Comparison of ENCODE assay signal across 8 mouse cellular contexts in the genomic region with DNA sequence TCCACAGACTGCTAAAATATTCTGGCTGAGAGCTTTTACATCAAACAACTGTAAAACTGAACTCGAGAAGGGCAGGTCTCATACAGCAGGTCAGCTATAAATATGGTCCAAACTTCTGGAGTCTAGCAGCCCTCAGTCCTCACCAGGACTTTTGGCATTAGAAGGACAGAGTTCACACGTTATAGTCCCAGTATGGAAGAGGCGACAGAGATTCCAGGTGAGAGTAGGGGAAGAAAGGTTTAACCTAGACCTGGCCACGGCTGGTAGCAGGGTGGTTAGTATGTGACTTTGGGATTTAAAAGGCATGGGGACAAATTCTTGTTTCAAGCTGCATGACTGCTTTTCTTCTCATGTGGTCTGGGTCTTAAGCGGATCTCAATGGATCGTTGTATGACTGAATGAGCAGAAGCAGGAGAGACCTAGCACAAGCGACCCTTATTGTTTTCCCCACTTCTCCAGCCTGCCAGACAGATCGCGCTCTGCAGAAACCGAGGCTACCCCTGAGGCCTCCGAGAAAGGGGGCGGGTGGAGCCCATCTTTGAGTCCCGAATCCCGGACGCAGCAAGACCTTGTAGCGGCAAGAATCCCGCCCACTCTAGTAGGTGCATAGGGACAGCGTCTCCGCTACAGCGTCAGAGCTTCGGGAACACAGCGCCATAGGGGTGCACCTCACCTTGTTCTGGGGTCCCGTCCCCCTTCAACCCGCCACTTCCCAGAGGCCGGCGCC. TPM values are rescaled to one million over a fixed set of nuclear protein-coding genes. Genes with fewer than 3 reads are reported as not detected.
DNase-seq lines count a peak whose midpoint lies in the region; ATAC-seq and TF ChIP-seq lines count a peak whose summit lies in the region.

No protein-coding gene starts in this region.

- H3K36me3 ChIP-seq in kidney, embryonic 15.5 days, result peaks cover 20% of the 10 kb centered on the region
- no peaks in the 10 kb centered on the region for H3K36me3 ChIP-seq in forebrain, postnatal 0 days (ENCODE audit: insufficient read depth)

- peak overlapping the region; percentile 82 for H3K4me2 ChIP-seq in kidney, embryonic 15.5 days
- H3K4me2 ChIP-seq in forebrain, postnatal 0 days (ENCODE audit: low read depth), result peak overlapping the region; percentile 72

- H3K9me3 ChIP-seq in kidney, embryonic 15.5 days (replicated peaks), result no peaks in the 10 kb centered on the region
- H3K9me3 ChIP-seq in forebrain, postnatal 0 days (ENCODE audit: low read length), result no peaks in the 10 kb centered on the region

- peak overlapping the region; percentile 85 for H3K4me3 ChIP-seq in kidney, embryonic 15.5 days (replicated peaks)
- peak overlapping the region; percentile 59 for H3K4me3 ChIP-seq in forebrain, postnatal 0 days (ENCODE audit: low read depth, low read length)

- no peak for DNase-seq in kidney, postnatal 36 days
- peak; percentile 89 for DNase-seq in R1 (ENCODE audit: low read depth, low spot score)
- no peak for DNase-seq in forebrain, postnatal 0 days
- DNase-seq in thymus, postnatal 4 days, result no peak
- no peak for DNase-seq in gastrocnemius, postnatal 14 days
- no peak for DNase-seq in gastrocnemius, postnatal 10 days

- peaks cover 61% of the 10 kb centered on the region for H3K4me1 ChIP-seq in kidney, embryonic 15.5 days
- peaks cover 11% of the 10 kb centered on the region; the same call in 1 of the 2 replicates for H3K4me1 ChIP-seq in forebrain, postnatal 0 days (ENCODE audit: insufficient read depth)

- ATAC-seq in kidney, embryonic 15.5 days (replicated peaks; ENCODE audit: low FRiP score), result peak; percentile 69
- peak; percentile 79 for ATAC-seq in forebrain, postnatal 0 days
- peak; percentile 11 for ATAC-seq in megakaryocyte progenitor cell, adult 5-6 weeks (replicated peaks; ENCODE audit: poor library complexity)

- H3K27me3 ChIP-seq in kidney, embryonic 15.5 days, result no peaks in the 10 kb centered on the region
- no peaks in the 10 kb centered on the region for H3K27me3 ChIP-seq in forebrain, postnatal 0 days (ENCODE audit: insufficient read depth, low read length)

- peak overlapping the region; percentile 95 for H3K27ac ChIP-seq in kidney, embryonic 15.5 days
- peak overlapping the region; percentile 66 for H3K27ac ChIP-seq in forebrain, postnatal 0 days (ENCODE audit: low read depth, low read length)

- TF ChIP-seq CTCF in forebrain, postnatal 0 days (IDR thresholded peaks at IDR 0.05; ENCODE audit: low read depth), result no peak

- WGBS in kidney, embryonic 15.5 days, result under 1% methylated on average over 26 of the region's 26 CpGs
- WGBS in forebrain, postnatal 0 days, result 1% methylated on average over 26 of the region's 26 CpGs

- peak overlapping the region; percentile 69 for H3K9ac ChIP-seq in kidney, embryonic 15.5 days
- H3K9ac ChIP-seq in forebrain, postnatal 0 days, result peak overlapping the region; percentile 68

- intact Hi-C loops in gastrocnemius, postnatal 14 days (cut with DNase I; ENCODE audit: low total_unique reads), result no loop called here

RNA-seq across cellular contexts. Expression of a gene that starts 0.4 kb away (rescaled TPM):
- polyA plus RNA-seq in kidney, embryonic 15.5 days (2015; fragmentation: Nextera tagmentation; extraction: Ambion mirVana), result 97.3 and 106 TPM in 2 replicates
- total RNA-seq in forebrain, postnatal 0 days (2014; rRNA removed), result 35.8 and 37.6 TPM in 2 replicates
- polyA plus RNA-seq in forebrain, postnatal 0 days (2015; fragmentation: Nextera tagmentation; extraction: Ambion mirVana), result 74.7 and 74.9 TPM in 2 replicates
- 33.6 and 50.9 TPM in 2 replicates for total RNA-seq in megakaryocyte progenitor cell, adult 5-6 weeks (2015)
- total RNA-seq in megakaryocyte progenitor cell, adult 5-6 weeks (2017), result 24.1 and 25.0 TPM in 2 replicates
- 10 to 100 TPM; 21.9 to 22.1 TPM for total RNA-seq in gastrocnemius, postnatal 14 days (2021)
- 10 to 100 TPM; 26.9 to 30.0 TPM for total RNA-seq in gastrocnemius, postnatal 10 days (2021)

RNA-seq across cellular contexts. Expression of a gene that starts 5.6 kb away (rescaled TPM):
- polyA plus RNA-seq in kidney, embryonic 15.5 days (2015; fragmentation: Nextera tagmentation; extraction: Ambion mirVana), result 94.0 and 100 TPM in 2 replicates
- 29.1 and 36.6 TPM in 2 replicates for total RNA-seq in forebrain, postnatal 0 days (2014; rRNA removed)
- polyA plus RNA-seq in forebrain, postnatal 0 days (2015; fragmentation: Nextera tagmentation; extraction: Ambion mirVana), result 52.2 and 68.3 TPM in 2 replicates
- total RNA-seq in megakaryocyte progenitor cell, adult 5-6 weeks (2015), result 56.8 and 60.9 TPM in 2 replicates
- 80.7 TPM in 2 replicates for total RNA-seq in megakaryocyte progenitor cell, adult 5-6 weeks (2017)
- 10 to 100 TPM; 15.8 to 16.9 TPM for total RNA-seq in gastrocnemius, postnatal 14 days (2021)
- total RNA-seq in gastrocnemius, postnatal 10 days (2021), result 10 to 100 TPM; 20.9 to 21.8 TPM

RNA-seq across cellular contexts. Expression of a gene that starts 5.9 kb away (rescaled TPM):
- polyA plus RNA-seq in kidney, embryonic 15.5 days (2015; fragmentation: Nextera tagmentation; extraction: Ambion mirVana), result 0.47 and 0.57 TPM in 2 replicates
- 0.31 and 0.38 TPM in 2 replicates for total RNA-seq in forebrain, postnatal 0 days (2014; rRNA removed)
- 0.50 and 0.72 TPM in 2 replicates for polyA plus RNA-seq in forebrain, postnatal 0 days (2015; fragmentation: Nextera tagmentation; extraction: Ambion mirVana)
- total RNA-seq in megakaryocyte progenitor cell, adult 5-6 weeks (2015), result 0.27 TPM in 1 of 2 replicates, not detected in the other
- 0.08 and 1.4 TPM in 2 replicates for total RNA-seq in megakaryocyte progenitor cell, adult 5-6 weeks (2017)
- total RNA-seq in gastrocnemius, postnatal 14 days (2021), result under 1 TPM; 0.33 to 0.45 TPM
- total RNA-seq in gastrocnemius, postnatal 10 days (2021), result under 1 TPM; 0.18 to 0.26 TPM

RNA-seq across cellular contexts. Expression of a gene that starts 16.0 kb away (rescaled TPM):
- polyA plus RNA-seq in kidney, embryonic 15.5 days (2015; fragmentation: Nextera tagmentation; extraction: Ambion mirVana), result 14.7 and 15.2 TPM in 2 replicates
- total RNA-seq in forebrain, postnatal 0 days (2014; rRNA removed), result 3.5 and 6.6 TPM in 2 replicates
- 4.4 and 4.6 TPM in 2 replicates for polyA plus RNA-seq in forebrain, postnatal 0 days (2015; fragmentation: Nextera tagmentation; extraction: Ambion mirVana)
- 1.1 and 3.3 TPM in 2 replicates for total RNA-seq in megakaryocyte progenitor cell, adult 5-6 weeks (2015)
- total RNA-seq in megakaryocyte progenitor cell, adult 5-6 weeks (2017), result 0.92 and 2.5 TPM in 2 replicates
- total RNA-seq in gastrocnemius, postnatal 14 days (2021), result 1 to 10 TPM; 3.1 to 3.5 TPM
- total RNA-seq in gastrocnemius, postnatal 10 days (2021), result 1 to 10 TPM; 3.9 to 6.2 TPM

RNA-seq across cellular contexts. Expression of a gene that starts 39.4 kb away (rescaled TPM):
- 19.5 and 21.3 TPM in 2 replicates for polyA plus RNA-seq in kidney, embryonic 15.5 days (2015; fragmentation: Nextera tagmentation; extraction: Ambion mirVana)
- total RNA-seq in forebrain, postnatal 0 days (2014; rRNA removed), result 0.15 and 0.86 TPM in 2 replicates
- polyA plus RNA-seq in forebrain, postnatal 0 days (2015; fragmentation: Nextera tagmentation; extraction: Ambion mirVana), result 0.31 and 0.51 TPM in 2 replicates
- total RNA-seq in megakaryocyte progenitor cell, adult 5-6 weeks (2015), result not detected in 2 replicates
- not detected in 2 replicates for total RNA-seq in megakaryocyte progenitor cell, adult 5-6 weeks (2017)
- under 1 TPM; 0.24 to 0.53 TPM for total RNA-seq in gastrocnemius, postnatal 14 days (2021)
- total RNA-seq in gastrocnemius, postnatal 10 days (2021), result under 1 TPM; 0.66 to 0.70 TPM

Comparison
In these comparisons a context has a peak if more than half of its experiments do, and no peak if none do; other contexts are left out.
1. ATAC-seq: peak in every context shown above with its lines; median percentile 79 in forebrain, postnatal 0 days; 69 in kidney, embryonic 15.5 days; 11 in megakaryocyte progenitor cell, adult 5-6 weeks.